Mouse (Mus musculus) cerebellum, adult 11-12 months (tissue): ENCODE results near the gene Adamts17.

Experiments used
- DNase-seq: peaks from one replicate; pipeline ENCODE4 v3.0.0; 2022

Gene Adamts17

GRCm38 (mm10) chr7:67110551-67111159, 271.1 kb downstream of the Adamts17 start:
- DNase-seq, result no peak

GRCm38 (mm10) chr7:67112495-67113216, 273.1 kb downstream of the Adamts17 start:
- no peak for DNase-seq

GRCm38 (mm10) chr7:67114056-67114455, 274.5 kb downstream of the Adamts17 start:
- DNase-seq, result no peak

- no peak for DNase-seq
Observed at GRCm38 (mm10) chr7:67115056-67115455, 275.5 kb downstream of the Adamts17 start.

GRCm38 (mm10) chr7:67135140-67135539, 295.6 kb downstream of the Adamts17 start:
- no peak for DNase-seq

GRCm38 (mm10) chr7:67142347-67143015, 302.9 kb downstream of the Adamts17 start:
- DNase-seq, result no peak

- DNase-seq, result no peak
Observed at GRCm38 (mm10) chr7:67145748-67146147, 306.2 kb downstream of the Adamts17 start.

GRCm38 (mm10) chr7:67146151-67146550, 306.6 kb downstream of the Adamts17 start:
- DNase-seq, result no peak

GRCm38 (mm10) chr7:67149707-67150106, 310.2 kb downstream of the Adamts17 start:
- no peak for DNase-seq

GRCm38 (mm10) chr7:67152626-67153025, 313.1 kb downstream of the Adamts17 start:
- no peak for DNase-seq

- no peak for DNase-seq
Observed at GRCm38 (mm10) chr7:67162135-67162534, 322.6 kb downstream of the Adamts17 start.

GRCm38 (mm10) chr7:67168288-67168687, 328.8 kb downstream of the Adamts17 start:
- DNase-seq, result no peak

- DNase-seq, result no peak
Observed at GRCm38 (mm10) chr7:67168763-67169569, 329.4 kb downstream of the Adamts17 start.

- DNase-seq, result no peak
Observed at GRCm38 (mm10) chr7:67173522-67174195, 334.1 kb downstream of the Adamts17 start.

- no peak for DNase-seq
Observed at GRCm38 (mm10) chr7:67183786-67184185, 344.3 kb downstream of the Adamts17 start.

- peak; percentile 61 for DNase-seq
Observed at GRCm38 (mm10) chr7:67199412-67199811, 359.9 kb downstream of the Adamts17 start.
